Mouse (Mus musculus): ENCODE data around the gene Pax2. TPM values are rescaled to one million over a fixed set of nuclear protein-coding genes. Genes with fewer than 3 reads are reported as not detected.

The Pax2 gene
- total and polyA plus RNA-seq, 3 experiments, result not detected

GRCm38 (mm10) chr19:44797110-44798060 lies 41.5 kb downstream of the Pax2 start:
- TF ChIP-seq BHLHE40 (IDR thresholded peaks at IDR 0.05; ENCODE audit: low read depth, low read length) (no peak), JUN (IDR thresholded peaks at IDR 0.05; ENCODE audit: insufficient read depth, low read depth, low read length) (no peak), KAT2A (IDR thresholded peaks at IDR 0.05; ENCODE audit: insufficient replicate concordance, low read length) (no peak), POLR2A (IDR thresholded peaks at IDR 0.05; ENCODE audit: low read depth, low read length) (no peak), ZC3H11A (IDR thresholded peaks at IDR 0.05; ENCODE audit: low read depth, low read length) (no peak), POLR2AphosphoS2 (IDR thresholded peaks at IDR 0.05; ENCODE audit: low read depth, low read length) (no peak), TBP (conservative IDR thresholded peaks at IDR 0.05; ENCODE audit: low read depth, low read length) (no peak), MAX (IDR thresholded peaks at IDR 0.05; ENCODE audit: low read length) (no peak), ETS1 (conservative IDR thresholded peaks at IDR 0.05; ENCODE audit: low read depth, low read length) (no peak)
- Histone ChIP-seq H3K4me1 (ENCODE audit: control insufficient read depth in 1 of 2, insufficient read depth in 2 of 2) (peaks cover 5 to 18% of the 10 kb centered on the region in 2 experiments), H3K4me3 (replicated peaks in 1 of 3; ENCODE audit: low read depth in 2 of 3, low read length in 2 of 3, poor library complexity in 1 of 3) (no peak overlapping the region), H3K4me2 (ENCODE audit: insufficient read depth, low read depth, poor library complexity, severe bottlenecking) (no peak overlapping the region), H3K27ac (ENCODE audit: insufficient read depth, low read depth) (no peak overlapping the region), H3K36me3 (replicated peaks in 1 of 2; ENCODE audit: control insufficient read depth in 1 of 2, insufficient read depth in 1 of 2, low read length in 1 of 2) (no peaks in the 10 kb centered on the region), H3K9ac (ENCODE audit: insufficient read depth, low read depth) (no peak overlapping the region), H3K9me3 (replicated peaks; ENCODE audit: low read length) (no peaks in the 10 kb centered on the region), H3K27me3 (replicated peaks) (peaks cover 12% of the 10 kb centered on the region), H3K79me2 (replicated peaks; ENCODE audit: control insufficient read depth, extremely low read depth, insufficient read depth, poor library complexity, severe bottlenecking) (no peaks in the 10 kb centered on the region)
- dilution Hi-C loops (cut with MboI; ENCODE audit: extremely low pct_ligation_motif_present, extremely low pct_unique_long_range_greater_than_20kb, low sequenced_read_pairs) (no loop called here), in situ Hi-C loops (cut with MboI; ENCODE audit: low pct_ligation_motif_present, low pct_unique_long_range_greater_than_20kb, low sequenced_read_pairs) (no loop called here)
- DNase-seq (ENCODE audit: extremely low read depth), result no peak

- dilution Hi-C loops (cut with MboI; ENCODE audit: extremely low pct_ligation_motif_present, extremely low pct_unique_long_range_greater_than_20kb, low sequenced_read_pairs), result no loop called here
Observed at GRCm38 (mm10) chr19:44798731-44799130, 42.9 kb downstream of the Pax2 start.

GRCm38 (mm10) chr19:44799156-44799555 lies 43.3 kb downstream of the Pax2 start:
- in situ Hi-C loops (cut with MboI; ENCODE audit: low pct_ligation_motif_present, low pct_unique_long_range_greater_than_20kb, low sequenced_read_pairs), result no loop called here
- Histone ChIP-seq H3K9ac (ENCODE audit: insufficient read depth, low read depth) (no peak overlapping the region), H3K4me2 (ENCODE audit: insufficient read depth, low read depth, poor library complexity, severe bottlenecking) (no peak overlapping the region), H3K4me3 (replicated peaks in 1 of 3; ENCODE audit: low read depth in 2 of 3, low read length in 2 of 3, poor library complexity in 1 of 3) (no peak overlapping the region), H3K36me3 (replicated peaks in 1 of 2; ENCODE audit: control insufficient read depth in 1 of 2, insufficient read depth in 1 of 2, low read length in 1 of 2) (no peaks in the 10 kb centered on the region), H3K27me3 (replicated peaks) (peaks cover 23% of the 10 kb centered on the region), H3K27ac (ENCODE audit: insufficient read depth, low read depth) (no peak overlapping the region), H3K79me2 (replicated peaks; ENCODE audit: control insufficient read depth, extremely low read depth, insufficient read depth, poor library complexity, severe bottlenecking) (no peaks in the 10 kb centered on the region), H3K9me3 (replicated peaks; ENCODE audit: low read length) (no peaks in the 10 kb centered on the region), H3K4me1 (ENCODE audit: control insufficient read depth in 1 of 2, insufficient read depth in 2 of 2) (peaks cover 6 to 11% of the 10 kb centered on the region in 2 experiments)
- dilution Hi-C loops (cut with MboI; ENCODE audit: extremely low pct_ligation_motif_present, extremely low pct_unique_long_range_greater_than_20kb, low sequenced_read_pairs), result no loop called here
- DNase-seq (ENCODE audit: extremely low read depth), result no peak
- TF ChIP-seq KAT2A (IDR thresholded peaks at IDR 0.05; ENCODE audit: insufficient replicate concordance, low read length) (no peak), CTCF (conservative IDR thresholded peaks at IDR 0.05 in 1 of 2, IDR thresholded peaks at IDR 0.05 in 1 of 2; ENCODE audit: low read depth in 2 of 2, low read length in 2 of 2) (no peak), POLR2AphosphoS2 (IDR thresholded peaks at IDR 0.05; ENCODE audit: low read depth, low read length) (no peak), NELFE (IDR thresholded peaks at IDR 0.05; ENCODE audit: low read depth, low read length) (no peak), TCF12 (IDR thresholded peaks at IDR 0.05; ENCODE audit: low read depth, low read length) (no peak), PAX5 (IDR thresholded peaks at IDR 0.05; ENCODE audit: low read length) (no peak), ZNF384 (IDR thresholded peaks at IDR 0.05; ENCODE audit: low read depth, low read length) (no peak), MEF2A (IDR thresholded peaks at IDR 0.05; ENCODE audit: borderline replicate concordance, low read depth, low read length) (no peak), NRF1 (IDR thresholded peaks at IDR 0.05; ENCODE audit: low read depth, low read length) (no peak), MXI1 (IDR thresholded peaks at IDR 0.05; ENCODE audit: low read depth, low read length) (no peak), ZMIZ1 (IDR thresholded peaks at IDR 0.05; ENCODE audit: low read depth, low read length) (no peak), POLR2A (IDR thresholded peaks at IDR 0.05; ENCODE audit: low read depth, low read length) (no peak)

More at GRCm38 (mm10) chr19:44798731-44799130, 42.9 kb downstream of the Pax2 start:
- H3K9ac ChIP-seq (ENCODE audit: insufficient read depth, low read depth), result no peak overlapping the region
- no peaks in the 10 kb centered on the region for H3K36me3 ChIP-seq (replicated peaks in 1 of 2; ENCODE audit: control insufficient read depth in 1 of 2, insufficient read depth in 1 of 2, low read length in 1 of 2)
- peaks cover 20% of the 10 kb centered on the region for H3K27me3 ChIP-seq (replicated peaks)
- DNase-seq (ENCODE audit: extremely low read depth), result no peak
- no peak overlapping the region for H3K27ac ChIP-seq (ENCODE audit: insufficient read depth, low read depth)
- H3K79me2 ChIP-seq (replicated peaks; ENCODE audit: control insufficient read depth, extremely low read depth, insufficient read depth, poor library complexity, severe bottlenecking), result no peaks in the 10 kb centered on the region
- no peaks in the 10 kb centered on the region for H3K9me3 ChIP-seq (replicated peaks; ENCODE audit: low read length)
- no peak overlapping the region for H3K4me2 ChIP-seq (ENCODE audit: insufficient read depth, low read depth, poor library complexity, severe bottlenecking)
- peaks cover 6 to 12% of the 10 kb centered on the region in 2 experiments for H3K4me1 ChIP-seq (ENCODE audit: control insufficient read depth in 1 of 2, insufficient read depth in 2 of 2)
- TF ChIP-seq ELF1 (IDR thresholded peaks at IDR 0.05; ENCODE audit: low read depth, low read length), result no peak
- in situ Hi-C loops (cut with MboI; ENCODE audit: low pct_ligation_motif_present, low pct_unique_long_range_greater_than_20kb, low sequenced_read_pairs), result no loop called here
- H3K4me3 ChIP-seq (replicated peaks in 1 of 3; ENCODE audit: low read depth in 2 of 3, low read length in 2 of 3, poor library complexity in 1 of 3), result no peak overlapping the region

Data from CH12.LX (cell line).